Mouse (Mus musculus) thymus, postnatal 0 days (tissue): Measurements from ENCODE around the gene Adamts2. TPM values are rescaled to one million over a fixed set of nuclear protein-coding genes. Genes with fewer than 3 reads are reported as not detected.
A peak's percentile ranks its signal among the peaks of the same experiment; 100 is the strongest.

Experiments
- DNase-seq: peaks from one replicate; pipeline ENCODE4 v3.0.0-alpha.2; 2015; ENCODE audit warnings: low spot score
- polyA plus RNA-seq: library from polyadenylated mRNA; unstranded; fragments of >200 nt; fragmentation: Nextera tagmentation; extraction: Ambion mirVana; gene quantifications from 2 replicates; pipeline ENCODE4 v1.2.1, GENCODE M21; 2015

Adamts2 gene
- polyA plus RNA-seq, 1 experiment from 2014 or later: 3.3 TPM

DNA sequence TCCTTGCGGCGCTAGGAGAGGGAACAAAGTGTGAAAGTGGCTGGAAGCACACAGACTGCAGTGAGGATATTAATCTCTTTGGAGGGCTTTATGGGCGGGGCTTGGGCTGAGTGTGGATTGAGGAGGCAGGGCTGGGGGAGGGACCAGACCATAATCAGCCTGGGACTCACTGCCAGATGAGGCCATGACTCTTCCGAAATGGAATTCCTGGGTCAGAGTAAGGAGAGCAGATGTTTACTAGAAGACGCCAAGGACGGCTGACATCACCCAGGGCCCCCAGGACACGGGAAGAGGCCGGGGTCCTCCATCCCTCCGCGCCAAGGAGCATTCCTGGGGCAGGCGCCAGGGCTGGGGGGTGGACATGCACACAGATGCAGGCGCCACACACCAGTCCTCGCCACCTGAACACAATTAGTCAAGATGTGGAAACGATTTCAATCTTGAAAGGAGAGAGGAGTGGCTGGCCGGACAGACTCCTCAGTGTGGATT, 20.4 kb downstream of the Adamts2 start:
- DNase-seq: no peak

GRCm38 (mm10) chr11:50623806-50624205, 21.9 kb downstream of the Adamts2 start:
- DNase-seq: peak; percentile 79

- peak; percentile 32 for DNase-seq
Observed at GRCm38 (mm10) chr11:50624239-50624638, 22.4 kb downstream of the Adamts2 start.

GRCm38 (mm10) chr11:50624720-50625119, 22.8 kb downstream of the Adamts2 start:
- no peak for DNase-seq

DNA sequence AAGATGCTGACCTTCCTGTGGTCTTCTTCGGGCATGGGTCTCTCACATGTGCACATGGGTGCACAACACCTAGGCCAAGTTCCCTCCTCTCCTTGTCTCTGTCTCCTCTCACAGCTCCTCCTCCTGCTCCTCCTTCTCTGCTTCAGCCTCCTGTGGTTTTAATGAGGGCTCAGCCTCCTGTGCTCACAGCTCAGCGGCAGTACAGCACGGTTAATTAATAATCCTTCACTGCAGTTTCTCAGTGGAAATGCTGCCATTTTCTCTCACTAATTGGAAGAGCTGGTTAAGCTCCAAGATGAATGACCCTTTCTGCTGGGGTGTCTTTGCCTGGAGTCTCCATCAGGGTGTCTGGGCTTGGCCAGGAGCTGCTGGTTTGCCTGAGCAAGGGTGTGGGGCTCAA, 27.0 kb downstream of the Adamts2 start:
- no peak for DNase-seq

- no peak for DNase-seq
Observed at GRCm38 (mm10) chr11:50630462-50630861, 28.6 kb downstream of the Adamts2 start.

DNA sequence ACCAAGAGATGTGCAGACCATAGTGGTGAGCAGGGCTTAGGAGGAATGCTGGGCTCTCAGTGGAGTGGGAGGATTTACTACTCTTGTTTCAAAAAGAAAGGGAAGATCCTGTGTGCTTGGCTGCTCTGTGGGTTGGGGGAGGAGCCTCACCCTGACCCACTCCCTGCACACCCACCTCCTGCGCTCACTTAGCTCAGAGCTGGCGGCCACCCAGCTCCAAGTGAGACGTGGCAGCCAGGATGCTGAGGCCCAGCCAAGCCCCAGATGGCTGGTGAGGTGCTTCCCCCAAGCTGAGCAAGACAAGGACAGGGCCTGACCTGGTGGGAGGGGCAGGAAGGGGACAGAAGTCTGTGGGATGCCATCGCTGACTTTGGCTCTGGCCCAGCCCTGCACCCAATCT, 30.4 kb downstream of the Adamts2 start:
- peak; percentile 26 for DNase-seq

DNA sequence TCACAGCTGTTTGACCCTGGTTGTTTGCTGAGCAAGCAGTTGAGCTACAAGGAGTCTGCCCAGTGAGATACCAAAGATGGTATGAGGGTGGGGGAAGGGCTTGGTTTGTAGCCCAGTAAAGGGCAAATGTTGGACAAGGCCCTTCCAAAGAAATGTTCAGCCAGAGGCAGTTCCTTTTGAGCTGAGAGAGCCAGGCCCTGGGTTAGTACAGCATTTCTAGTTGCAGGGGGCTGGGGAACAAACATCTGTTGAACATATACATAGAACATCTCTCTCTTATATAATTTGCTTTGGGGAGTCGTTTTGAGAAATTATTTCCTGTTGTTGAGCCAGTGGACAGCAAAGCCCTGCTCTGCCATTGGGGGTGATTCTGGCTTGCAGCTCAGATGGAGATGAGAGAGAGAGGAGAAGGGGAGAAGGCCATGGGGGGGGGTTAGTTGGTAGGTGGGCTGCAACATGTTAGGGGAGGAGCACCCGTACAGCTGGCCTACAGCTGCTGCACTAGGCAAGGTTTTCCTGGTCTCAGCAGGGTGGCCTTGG, 33.2 kb downstream of the Adamts2 start:
- no peak for DNase-seq

DNA sequence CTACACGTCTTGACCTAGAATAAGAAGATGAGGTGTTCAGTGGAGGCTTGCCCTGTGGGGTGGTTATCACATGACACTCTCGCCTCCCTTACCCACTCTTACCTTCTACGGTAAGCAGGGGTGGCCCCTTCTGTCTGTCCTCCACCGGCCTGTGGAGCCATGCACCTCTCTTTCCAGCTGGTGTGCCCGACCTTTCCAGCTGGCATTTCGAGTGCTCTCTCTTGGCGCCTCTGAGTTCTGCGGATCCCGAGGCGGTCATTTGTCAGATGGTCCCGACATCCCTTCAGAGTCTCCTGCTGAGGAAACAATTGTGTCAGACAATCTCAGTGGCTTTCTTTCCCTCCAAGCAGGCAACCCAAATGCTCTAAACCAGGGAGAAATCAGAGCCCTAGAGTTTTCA, 35.1 kb downstream of the Adamts2 start:
- DNase-seq: no peak

DNA sequence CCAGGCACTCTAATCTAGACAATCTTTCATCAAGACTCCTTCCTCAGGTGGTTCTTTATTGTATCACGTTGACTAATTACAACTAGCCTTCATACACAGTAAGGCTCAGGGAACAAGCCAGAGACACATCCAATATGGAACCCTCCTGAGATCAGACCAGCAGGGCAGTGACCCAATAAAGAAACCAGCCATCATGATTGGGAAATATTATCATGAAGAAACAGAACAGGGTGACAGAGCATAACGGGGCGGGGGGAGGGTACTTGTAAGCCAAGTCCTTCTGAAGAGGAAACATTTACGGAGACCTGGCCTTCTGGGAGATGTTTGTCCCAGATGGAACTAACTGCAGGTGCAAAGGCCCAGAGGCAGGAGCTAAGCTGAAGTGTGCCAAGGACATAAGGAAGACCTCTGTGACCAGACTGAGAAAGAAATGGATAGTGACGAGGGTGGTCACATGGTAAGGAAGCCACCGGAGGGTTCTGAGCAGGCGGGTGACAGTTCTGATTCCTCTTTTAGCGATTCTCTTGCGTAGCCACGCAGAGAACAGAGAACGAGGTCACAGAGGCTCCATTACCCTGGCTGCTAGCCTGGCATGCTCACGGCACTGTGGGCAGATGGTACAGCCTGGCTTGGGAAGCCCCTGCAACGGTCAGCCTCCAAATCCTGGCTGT, 36.4 kb downstream of the Adamts2 start:
- DNase-seq: no peak

DNA sequence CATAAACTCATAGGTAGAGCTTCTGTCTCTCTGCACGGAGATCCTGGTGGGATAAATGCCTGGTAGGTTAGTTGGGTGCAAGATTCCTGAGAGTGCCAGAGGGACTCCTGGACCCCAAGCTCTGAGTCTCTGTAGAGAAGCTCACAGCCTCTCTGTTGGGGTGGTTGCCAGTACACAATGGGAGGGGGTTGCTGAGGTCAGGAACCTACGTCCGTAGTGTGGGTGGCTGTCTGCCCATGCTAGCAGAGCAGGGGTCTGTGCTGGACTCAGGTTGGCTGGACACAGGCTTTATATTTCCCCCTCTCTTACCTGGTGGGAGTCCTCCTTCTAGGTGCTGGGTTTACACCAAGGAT, 37.0 kb downstream of the Adamts2 start:
- no peak for DNase-seq

DNA sequence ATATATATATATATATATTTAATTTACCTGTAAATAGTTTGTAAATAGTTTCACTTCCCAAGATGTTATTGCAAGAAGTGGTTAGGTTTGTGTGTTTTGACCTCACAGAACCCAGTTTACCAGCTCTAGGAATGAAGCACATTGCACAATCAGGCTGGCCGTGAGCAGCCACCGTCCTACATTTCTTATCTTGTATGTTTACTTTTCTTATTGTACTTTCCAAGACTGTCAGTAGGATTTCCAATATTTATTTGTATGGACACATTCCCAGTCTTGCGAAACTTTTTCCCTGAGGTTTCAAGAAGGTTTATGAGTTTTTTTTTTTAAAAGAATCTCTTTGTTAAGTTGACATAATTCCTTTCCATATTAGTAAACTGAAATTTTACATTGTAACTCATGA, 40.7 kb downstream of the Adamts2 start:
- no peak for DNase-seq

GRCm38 (mm10) chr11:50646148-50646547, 44.3 kb downstream of the Adamts2 start:
- no peak for DNase-seq

- no peak for DNase-seq
Observed at GRCm38 (mm10) chr11:50648143-50648807, 46.4 kb downstream of the Adamts2 start.

GRCm38 (mm10) chr11:50650037-50650436, 48.2 kb downstream of the Adamts2 start:
- no peak for DNase-seq

DNA sequence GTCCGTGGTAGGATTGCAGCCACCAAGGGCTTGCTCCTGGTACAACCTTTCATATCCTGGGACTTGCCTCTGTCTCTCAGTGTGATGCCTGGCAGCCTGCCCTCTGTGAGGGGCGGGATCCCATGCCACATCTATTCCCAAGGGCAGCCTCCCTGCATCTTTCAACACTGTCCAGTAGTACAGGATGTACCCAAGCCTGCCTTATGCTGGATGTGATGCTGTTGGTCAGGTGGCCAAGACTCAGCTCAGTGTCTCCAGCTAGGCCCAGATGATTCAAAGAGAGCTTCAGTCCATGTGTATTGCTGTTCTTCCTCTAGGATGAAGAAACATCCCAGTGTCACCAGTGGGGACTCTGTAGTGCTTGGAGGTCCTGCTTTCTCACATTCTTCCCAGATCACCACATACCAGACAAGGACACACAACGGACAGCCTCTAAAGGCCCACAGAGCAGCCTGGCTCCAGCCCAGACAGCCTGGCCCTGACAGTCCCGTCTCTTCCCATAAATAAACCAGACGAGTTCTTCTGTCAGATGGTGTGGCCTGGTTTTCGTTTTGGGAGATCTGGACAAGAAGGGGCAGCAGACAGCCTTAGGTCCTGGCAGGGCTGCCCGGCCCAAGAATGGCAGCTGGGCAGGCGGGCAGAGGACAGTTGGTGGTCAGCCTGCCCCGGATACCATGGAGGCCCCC, 52.0 kb downstream of the Adamts2 start:
- no peak for DNase-seq

DNA sequence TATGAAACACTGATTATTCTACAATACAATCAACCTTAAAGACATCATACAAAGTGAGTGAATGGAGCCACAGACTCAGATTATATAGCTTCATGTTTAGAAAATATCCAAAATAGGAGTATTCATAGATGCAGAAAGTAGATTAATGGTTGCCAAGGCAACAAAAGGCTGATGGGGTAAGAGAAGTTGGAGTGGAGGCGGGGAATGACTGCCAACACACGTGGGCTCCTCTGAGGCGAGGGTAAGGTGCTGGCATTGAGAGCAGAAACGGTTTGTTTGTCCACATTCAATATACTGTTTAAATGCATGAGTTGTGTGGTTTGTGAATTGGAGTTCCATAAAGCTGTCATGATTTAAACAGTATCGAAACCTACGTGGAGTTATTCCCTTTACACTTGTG, 56.9 kb downstream of the Adamts2 start:
- DNase-seq: no peak

- DNase-seq: no peak
Observed at GRCm38 (mm10) chr11:50662176-50662575, 60.3 kb downstream of the Adamts2 start.

GRCm38 (mm10) chr11:50664826-50665225, 62.9 kb downstream of the Adamts2 start:
- DNase-seq: no peak

- DNase-seq: no peak
Observed at GRCm38 (mm10) chr11:50669542-50670362, 67.9 kb downstream of the Adamts2 start.

DNA sequence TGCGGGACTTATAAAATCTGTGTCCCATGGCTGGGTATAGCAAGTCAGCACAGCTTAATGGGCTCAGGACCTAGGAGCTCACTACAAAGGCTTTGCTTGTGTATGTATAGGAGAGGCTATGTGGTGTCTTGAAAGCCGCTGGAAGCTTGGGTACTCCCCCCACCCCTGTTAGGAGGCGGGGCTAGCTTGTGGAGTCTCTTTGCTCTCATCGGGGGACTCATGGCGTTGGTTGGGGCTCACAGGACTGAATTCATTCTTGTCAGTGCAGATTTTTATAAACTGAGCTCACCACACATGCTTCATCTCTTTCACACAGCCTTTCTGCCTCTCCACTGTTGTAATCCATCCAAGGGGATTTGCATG, 68.5 kb downstream of the Adamts2 start:
- no peak for DNase-seq
